Mouse (Mus musculus) spleen, postnatal 4 days (tissue): ENCODE measurements around the gene Slc38a8.

Experiments used
- DNase-seq, 2 experiments: peaks; one replicate each; pipeline ENCODE4 v3.0.0; 2022; ENCODE audit warnings: low spot score in 2 of 2

Slc38a8 gene

GRCm38 (mm10) chr8:119501598-119501997 is at the start of gene Slc38a8:
Gene Slc38a8 (minus strand): TSS chr8:119501698.
- DNase-seq = no peak

GRCm38 (mm10) chr8:119548560-119549113 is 47.1 kb upstream of the Slc38a8 start:
- no peak for DNase-seq

GRCm38 (mm10) chr8:119547019-119547691 is 45.7 kb upstream of the Slc38a8 start:
- DNase-seq = no peak

GRCm38 (mm10) chr8:119545791-119546190 is 44.3 kb upstream of the Slc38a8 start:
- no peak for DNase-seq

- no peak for DNase-seq
Observed at GRCm38 (mm10) chr8:119545180-119545579, 43.7 kb upstream of the Slc38a8 start.

GRCm38 (mm10) chr8:119544606-119545005 is 43.1 kb upstream of the Slc38a8 start:
- DNase-seq = no peak

- DNase-seq = no peak
Observed at GRCm38 (mm10) chr8:119531973-119532372, 30.5 kb upstream of the Slc38a8 start.

- no peak for DNase-seq
Observed at GRCm38 (mm10) chr8:119531397-119531796, 29.9 kb upstream of the Slc38a8 start.

- no peak for DNase-seq
Observed at GRCm38 (mm10) chr8:119530937-119531336, 29.4 kb upstream of the Slc38a8 start.

GRCm38 (mm10) chr8:119528762-119529161 is 27.3 kb upstream of the Slc38a8 start:
- DNase-seq = no peak

- DNase-seq = no peak
Observed at GRCm38 (mm10) chr8:119520102-119520501, 18.6 kb upstream of the Slc38a8 start.

- DNase-seq = no peak
Observed at GRCm38 (mm10) chr8:119516674-119517073, 15.2 kb upstream of the Slc38a8 start.

- no peak for DNase-seq
Observed at GRCm38 (mm10) chr8:119515767-119516166, 14.3 kb upstream of the Slc38a8 start.

- no peak for DNase-seq
Observed at GRCm38 (mm10) chr8:119514940-119515339, 13.4 kb upstream of the Slc38a8 start.

GRCm38 (mm10) chr8:119513405-119513804 is 11.9 kb upstream of the Slc38a8 start:
- no peak for DNase-seq

- no peak for DNase-seq
Observed at GRCm38 (mm10) chr8:119511722-119512121, 10.2 kb upstream of the Slc38a8 start.

- no peak for DNase-seq
Observed at GRCm38 (mm10) chr8:119510471-119510870, 9.0 kb upstream of the Slc38a8 start.

GRCm38 (mm10) chr8:119506106-119506505 is 4.6 kb upstream of the Slc38a8 start:
- DNase-seq = no peak

- DNase-seq = no peak
Observed at GRCm38 (mm10) chr8:119505488-119505887, 4.0 kb upstream of the Slc38a8 start.

GRCm38 (mm10) chr8:119503191-119503767 is 1.8 kb upstream of the Slc38a8 start:
- no peak for DNase-seq

GRCm38 (mm10) chr8:119502111-119502510 is 613 bp upstream of the Slc38a8 start:
- DNase-seq = no peak

- DNase-seq = no peak
Observed at GRCm38 (mm10) chr8:119499836-119500235, 1.7 kb downstream of the Slc38a8 start.

GRCm38 (mm10) chr8:119496848-119497247 is 4.7 kb downstream of the Slc38a8 start:
- peak; percentile 41 to 76 for DNase-seq
